Mouse (Mus musculus): ENCODE data around the gene Fbxo34.

GRCm38 (mm10) chr14:47581280-47581679, 131.1 kb downstream of the Fbxo34 start:
- TF ChIP-seq CTCF (conservative IDR thresholded peaks at IDR 0.05 in 1 of 2, IDR thresholded peaks at IDR 0.05 in 1 of 2; ENCODE audit: low read depth in 2 of 2, low read length in 2 of 2) = no peak
- no peak for TF ChIP-seq POLR2A (IDR thresholded peaks at IDR 0.05; ENCODE audit: low read depth, low read length)
- no peak for TF ChIP-seq TBP (conservative IDR thresholded peaks at IDR 0.05; ENCODE audit: low read depth, low read length)
- no peak for TF ChIP-seq EP300 (IDR thresholded peaks at IDR 0.05; ENCODE audit: low read length)
- no peak for TF ChIP-seq RAD21 (IDR thresholded peaks at IDR 0.05; ENCODE audit: low read depth, low read length)
- TF ChIP-seq E2F4 (IDR thresholded peaks at IDR 0.05; ENCODE audit: insufficient replicate concordance, low read depth, low read length) = no peak
- TF ChIP-seq MXI1 (IDR thresholded peaks at IDR 0.05; ENCODE audit: low read depth, low read length) = no peak
- no peak for TF ChIP-seq USF1 (IDR thresholded peaks at IDR 0.05; ENCODE audit: low read depth, low read length)
- no peak for TF ChIP-seq ELF1 (IDR thresholded peaks at IDR 0.05; ENCODE audit: low read depth, low read length)
- no peak for TF ChIP-seq POLR2AphosphoS2 (IDR thresholded peaks at IDR 0.05; ENCODE audit: low read depth, low read length)
- TF ChIP-seq MEF2A (IDR thresholded peaks at IDR 0.05; ENCODE audit: borderline replicate concordance, low read depth, low read length) = no peak
- no peak for TF ChIP-seq ZMIZ1 (IDR thresholded peaks at IDR 0.05; ENCODE audit: low read depth, low read length)
- no peak for TF ChIP-seq SMC3 (IDR thresholded peaks at IDR 0.05; ENCODE audit: low read depth, low read length)
- no peak for TF ChIP-seq GABPA (IDR thresholded peaks at IDR 0.05; ENCODE audit: insufficient replicate concordance, low read depth, low read length)

All from CH12.LX (cell line).